Mouse (Mus musculus): ENCODE measurements around the gene Tet3. TPM values are rescaled to one million over a fixed set of nuclear protein-coding genes. Genes with fewer than 3 reads are reported as not detected.

Tet3 gene
- total and polyA plus RNA-seq, 2 experiments from 2014 or later: 30.8 to 41.9 TPM

DNA sequence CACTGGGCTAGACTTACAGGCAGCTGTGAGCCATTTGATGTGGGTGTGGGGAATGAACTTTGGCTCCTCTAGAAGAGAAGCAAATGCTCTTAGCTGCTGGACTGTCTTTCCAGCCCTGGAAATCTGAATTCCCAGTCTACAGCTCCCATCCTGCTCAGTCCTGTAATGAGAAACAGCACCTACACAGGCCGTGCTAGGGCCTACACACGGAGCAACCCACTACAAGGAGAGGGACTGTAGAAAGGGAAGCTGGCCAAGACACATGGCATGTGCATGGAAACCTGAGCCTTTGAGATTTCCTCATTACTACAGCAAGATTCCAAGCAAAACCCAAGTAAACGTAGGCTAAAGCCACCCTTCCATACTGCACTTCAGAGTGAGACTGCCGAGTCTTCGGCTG is 29.3 kb upstream of the Tet3 start:
- TF ChIP-seq CTCF (IDR thresholded peaks at IDR 0.05; ENCODE audit: low read depth): no peak

DNA sequence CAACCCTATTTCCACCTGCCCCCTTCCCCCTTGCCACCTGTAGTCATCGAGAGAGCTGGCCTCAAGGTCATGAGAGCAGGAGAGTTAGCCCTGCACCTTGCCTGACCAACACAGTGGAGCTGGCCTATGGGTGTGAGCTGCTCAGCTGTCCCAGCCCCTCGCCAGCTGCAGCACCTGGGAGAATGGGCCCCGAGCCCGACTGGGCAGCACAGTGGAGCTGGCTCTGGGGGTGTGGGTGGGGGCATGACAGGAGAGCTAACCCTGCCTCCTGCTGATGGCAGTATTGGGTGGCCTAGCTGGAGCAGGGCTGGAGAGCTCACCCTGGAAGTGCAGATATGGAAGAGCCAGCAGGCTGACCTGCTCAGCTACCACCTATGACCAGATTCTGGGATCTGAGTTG is 28.4 kb upstream of the Tet3 start:
- H3K27ac ChIP-seq: no peak overlapping the region
- TF ChIP-seq CTCF (IDR thresholded peaks at IDR 0.05; ENCODE audit: low read depth): no peak
- DNase-seq (ENCODE audit: low spot score) (no peak), ATAC-seq (no peak)
- no peak overlapping the region for H3K4me3 ChIP-seq (ENCODE audit: low read length)
- no peaks in the 10 kb centered on the region for H3K27me3 ChIP-seq (ENCODE audit: insufficient read depth, low read length)
- peaks cover 23% of the 10 kb centered on the region; the same call in 1 of the 2 replicates for H3K36me3 ChIP-seq (ENCODE audit: insufficient read depth, low read length)
- H3K9me3 ChIP-seq (ENCODE audit: low read length): no peaks in the 10 kb centered on the region
- 79% methylated on average over 4 of the region's 4 CpGs for WGBS
- H3K9ac ChIP-seq (replicated peaks; ENCODE audit: low read length): no peak overlapping the region
- no peaks in the 10 kb centered on the region for H3K4me1 ChIP-seq (ENCODE audit: insufficient read depth, low read length)
- no peak overlapping the region for H3K4me2 ChIP-seq (ENCODE audit: low read depth, low read length)

More for the DNA sequence above, 29.3 kb upstream of the Tet3 start:
- Histone ChIP-seq H3K4me3 (ENCODE audit: low read length) (no peak overlapping the region), H3K27ac (no peak overlapping the region), H3K4me2 (ENCODE audit: low read depth, low read length) (no peak overlapping the region), H3K9me3 (ENCODE audit: low read length) (no peaks in the 10 kb centered on the region), H3K36me3 (ENCODE audit: insufficient read depth, low read length) (peaks cover 23% of the 10 kb centered on the region; the same call in 1 of the 2 replicates), H3K4me1 (ENCODE audit: insufficient read depth, low read length) (no peaks in the 10 kb centered on the region), H3K27me3 (ENCODE audit: insufficient read depth, low read length) (no peaks in the 10 kb centered on the region), H3K9ac (replicated peaks; ENCODE audit: low read length) (no peak overlapping the region)
- no peak for DNase-seq (ENCODE audit: low spot score)
- no peak for ATAC-seq
- 95% methylated on average over 5 of the region's 5 CpGs for WGBS

DNA sequence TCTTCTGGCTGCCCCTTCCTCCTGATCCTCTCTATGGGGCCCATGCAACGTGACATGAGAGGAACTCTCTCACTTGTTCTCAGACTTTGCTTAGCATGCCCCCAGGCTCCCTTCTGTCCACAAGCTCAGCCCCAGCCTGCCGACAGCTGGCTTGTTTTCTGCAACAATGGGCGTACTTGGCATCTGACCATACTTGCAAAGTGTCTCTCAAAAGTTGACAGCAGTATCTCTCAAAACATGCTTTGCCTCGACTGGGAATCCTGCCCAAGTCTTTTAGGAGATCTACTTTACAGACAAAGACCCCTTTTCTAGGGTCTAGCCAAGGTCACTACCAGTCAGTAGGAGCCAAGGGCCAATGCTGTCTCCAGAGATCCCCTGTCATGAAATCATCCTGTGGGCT is 27.0 kb upstream of the Tet3 start:
- H3K27ac ChIP-seq: no peak overlapping the region
- H3K9ac ChIP-seq (replicated peaks; ENCODE audit: low read length): no peak overlapping the region
- DNase-seq (ENCODE audit: low spot score) (peak; percentile 61), ATAC-seq (peak; percentile 38; the same call in 1 of the 2 replicates)
- H3K36me3 ChIP-seq (ENCODE audit: insufficient read depth, low read length): peaks cover 26% of the 10 kb centered on the region
- WGBS: 38% methylated on average over 4 of the region's 4 CpGs
- H3K4me3 ChIP-seq (ENCODE audit: low read length): no peak overlapping the region
- H3K4me2 ChIP-seq (ENCODE audit: low read depth, low read length): no peak overlapping the region
- H3K27me3 ChIP-seq (ENCODE audit: insufficient read depth, low read length): no peaks in the 10 kb centered on the region
- H3K4me1 ChIP-seq (ENCODE audit: insufficient read depth, low read length): no peaks in the 10 kb centered on the region
- TF ChIP-seq CTCF (IDR thresholded peaks at IDR 0.05; ENCODE audit: low read depth): no peak
- H3K9me3 ChIP-seq (ENCODE audit: low read length): no peaks in the 10 kb centered on the region

DNA sequence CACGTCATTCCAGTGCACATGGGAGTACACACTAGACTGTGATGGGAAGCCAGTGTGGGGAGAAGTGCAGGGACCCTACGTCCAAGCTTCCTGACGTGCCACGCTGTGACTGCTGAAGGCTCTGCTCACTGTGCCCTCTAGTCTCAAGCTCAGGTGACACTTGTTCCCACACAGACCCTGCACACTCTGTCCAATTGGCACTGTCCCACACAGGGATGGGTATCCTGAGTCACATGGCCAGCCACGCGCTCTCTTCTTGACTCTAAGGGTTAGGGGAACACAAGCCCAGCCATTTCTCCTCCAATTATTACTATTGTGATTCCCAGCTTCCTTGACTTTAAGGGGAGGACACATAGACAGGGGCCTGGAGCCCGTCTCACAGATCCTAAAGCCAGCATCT is 24.9 kb upstream of the Tet3 start:
- DNase-seq (ENCODE audit: low spot score) (no peak), ATAC-seq (no peak)
- Histone ChIP-seq H3K4me2 (ENCODE audit: low read depth, low read length) (no peak overlapping the region), H3K9me3 (ENCODE audit: low read length) (no peaks in the 10 kb centered on the region), H3K27ac (no peak overlapping the region), H3K4me1 (ENCODE audit: insufficient read depth, low read length) (no peaks in the 10 kb centered on the region), H3K9ac (replicated peaks; ENCODE audit: low read length) (no peak overlapping the region), H3K36me3 (ENCODE audit: insufficient read depth, low read length) (peaks cover 18% of the 10 kb centered on the region), H3K4me3 (ENCODE audit: low read length) (no peak overlapping the region), H3K27me3 (ENCODE audit: insufficient read depth, low read length) (no peaks in the 10 kb centered on the region)
- TF ChIP-seq CTCF (IDR thresholded peaks at IDR 0.05; ENCODE audit: low read depth): no peak
- WGBS: 94% methylated on average over 7 of the region's 7 CpGs

DNA sequence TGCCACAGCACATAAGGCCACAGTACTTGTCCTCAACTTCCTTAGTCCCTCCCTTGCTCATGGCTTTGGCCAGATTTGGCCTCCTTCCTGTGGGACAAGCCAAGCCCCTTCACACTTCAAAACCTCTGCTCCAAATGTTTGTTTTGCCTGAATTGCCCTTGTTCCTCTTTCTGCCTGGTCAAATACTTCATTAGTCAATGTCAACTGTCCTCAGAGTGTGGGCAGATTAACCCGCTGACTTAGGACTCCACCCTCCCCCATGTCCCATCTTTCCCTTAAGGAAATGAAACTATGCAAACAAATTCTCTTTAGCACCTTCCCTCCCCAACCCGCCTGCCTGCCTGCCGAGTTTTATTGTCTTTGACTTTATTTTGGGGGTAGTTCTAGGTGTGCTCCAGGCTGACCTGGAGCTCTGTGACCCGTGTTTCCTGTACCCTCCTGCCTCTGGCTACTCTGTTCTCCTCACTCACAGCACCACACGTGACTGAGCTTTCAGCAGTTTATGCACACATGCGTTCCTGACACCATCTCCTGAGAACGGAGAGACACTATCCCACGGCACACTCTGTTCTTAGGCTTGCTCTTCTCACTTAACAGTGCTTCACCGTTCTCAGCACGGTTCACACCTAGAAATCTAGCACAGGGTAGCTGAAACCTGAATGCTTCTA is 23.7 kb upstream of the Tet3 start:
- Histone ChIP-seq H3K4me2 (ENCODE audit: low read depth, low read length) (no peak overlapping the region), H3K36me3 (ENCODE audit: insufficient read depth, low read length) (peaks cover 11% of the 10 kb centered on the region), H3K27me3 (ENCODE audit: insufficient read depth, low read length) (no peaks in the 10 kb centered on the region), H3K4me1 (ENCODE audit: insufficient read depth, low read length) (no peaks in the 10 kb centered on the region), H3K4me3 (ENCODE audit: low read length) (no peak overlapping the region), H3K9ac (replicated peaks; ENCODE audit: low read length) (no peak overlapping the region), H3K9me3 (ENCODE audit: low read length) (no peaks in the 10 kb centered on the region), H3K27ac (no peak overlapping the region)
- no peak for TF ChIP-seq CTCF (IDR thresholded peaks at IDR 0.05; ENCODE audit: low read depth)
- DNase-seq (ENCODE audit: low spot score) (no peak), ATAC-seq (no peak)
- 78% methylated on average over 10 of the region's 10 CpGs for WGBS

DNA sequence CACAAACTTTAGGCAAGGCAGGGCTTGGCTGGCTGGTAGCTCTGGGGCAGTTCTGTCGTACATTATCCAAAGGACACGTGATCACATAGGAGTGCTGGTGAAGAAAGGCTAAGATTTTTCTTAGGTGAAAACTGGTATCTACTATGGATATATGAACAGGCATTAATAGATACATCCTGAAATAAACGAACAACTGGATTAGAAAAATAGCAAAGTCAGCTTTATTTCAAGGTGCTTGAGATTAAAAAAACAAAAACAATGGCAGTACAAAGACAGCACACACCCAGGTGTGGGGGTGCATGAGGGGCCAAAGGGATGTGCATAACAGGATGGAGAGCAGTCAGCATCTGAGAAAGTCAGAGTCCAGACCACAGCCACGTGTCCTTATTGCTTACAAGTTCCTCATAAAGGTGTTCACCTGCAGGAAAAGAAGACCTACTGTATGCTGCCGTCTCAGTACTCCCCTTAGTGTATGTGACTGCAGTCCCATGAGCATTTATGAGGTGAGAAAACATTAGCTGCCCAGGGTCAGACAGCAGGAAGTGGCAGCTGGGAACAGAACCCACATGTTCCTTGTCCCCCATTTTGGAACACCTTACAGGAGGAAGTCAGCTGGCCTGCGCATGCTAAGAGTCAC is 21.3 kb upstream of the Tet3 start:
- H3K36me3 ChIP-seq (ENCODE audit: insufficient read depth, low read length): peaks cover 11% of the 10 kb centered on the region
- H3K9ac ChIP-seq (replicated peaks; ENCODE audit: low read length): no peak overlapping the region
- no peak for TF ChIP-seq CTCF (IDR thresholded peaks at IDR 0.05; ENCODE audit: low read depth)
- no peaks in the 10 kb centered on the region for H3K4me1 ChIP-seq (ENCODE audit: insufficient read depth, low read length)
- no peak for DNase-seq (ENCODE audit: low spot score)
- no peak for ATAC-seq
- no peaks in the 10 kb centered on the region for H3K9me3 ChIP-seq (ENCODE audit: low read length)
- H3K4me3 ChIP-seq (ENCODE audit: low read length): no peak overlapping the region
- no peak overlapping the region for H3K4me2 ChIP-seq (ENCODE audit: low read depth, low read length)
- H3K27ac ChIP-seq: no peak overlapping the region
- no peaks in the 10 kb centered on the region for H3K27me3 ChIP-seq (ENCODE audit: insufficient read depth, low read length)
- 91% methylated on average over 6 of the region's 6 CpGs for WGBS

DNA sequence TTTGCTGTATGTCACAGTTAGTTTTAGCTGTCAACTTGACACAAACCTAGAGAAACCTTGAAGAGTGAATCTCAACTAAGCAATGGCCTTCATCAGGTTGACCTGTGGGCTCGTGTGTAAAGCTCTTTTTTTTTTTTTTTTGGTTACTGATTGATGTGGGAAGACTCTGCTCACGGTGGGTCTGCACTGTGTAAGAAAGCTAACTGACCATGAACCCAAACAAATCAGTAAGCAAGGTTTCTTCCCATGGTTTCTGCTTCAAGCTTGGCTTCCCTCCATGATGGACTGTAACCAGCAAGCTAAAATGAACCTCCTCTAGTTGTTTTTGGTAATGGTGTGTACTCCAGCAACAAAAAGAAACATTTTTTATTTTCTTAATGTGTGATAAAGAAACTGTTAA is 20.3 kb upstream of the Tet3 start:
- DNase-seq (ENCODE audit: low spot score): no peak
- Histone ChIP-seq H3K4me2 (ENCODE audit: low read depth, low read length) (no peak overlapping the region), H3K4me3 (ENCODE audit: low read length) (no peak overlapping the region), H3K9ac (replicated peaks; ENCODE audit: low read length) (no peak overlapping the region), H3K4me1 (ENCODE audit: insufficient read depth, low read length) (no peaks in the 10 kb centered on the region), H3K27ac (no peak overlapping the region), H3K36me3 (ENCODE audit: insufficient read depth, low read length) (peaks cover 11% of the 10 kb centered on the region), H3K27me3 (ENCODE audit: insufficient read depth, low read length) (no peaks in the 10 kb centered on the region), H3K9me3 (ENCODE audit: low read length) (no peaks in the 10 kb centered on the region)
- WGBS: 76% methylated on average over 2 of the region's 2 CpGs
- no peak for ATAC-seq
- no peak for TF ChIP-seq CTCF (IDR thresholded peaks at IDR 0.05; ENCODE audit: low read depth)
